Comparison of ENCODE assay signal across 7 mouse cellular contexts in genomic region chr3:79144672-79145406, GRCm38 (mm10).
DNase-seq lines count a peak whose midpoint lies in the region; ATAC-seq lines count a peak whose summit lies in the region.

No protein-coding gene starts in this region.

- no peaks in the 10 kb centered on the region for H3K9me3 ChIP-seq in forebrain, embryonic 13.5 days (replicated peaks)
- no peaks in the 10 kb centered on the region for H3K9me3 ChIP-seq in hindbrain, embryonic 16.5 days (ENCODE audit: control insufficient read depth, low read length)
- H3K9me3 ChIP-seq in midbrain, embryonic 14.5 days (ENCODE audit: control insufficient read depth, low read length) = no peaks in the 10 kb centered on the region

- H3K4me3 ChIP-seq in forebrain, embryonic 13.5 days = peak overlapping the region; percentile 40
- H3K4me3 ChIP-seq in hindbrain, embryonic 16.5 days (ENCODE audit: low read length) = peak overlapping the region; percentile 47
- peak overlapping the region; percentile 42 for H3K4me3 ChIP-seq in midbrain, embryonic 14.5 days (replicated peaks; ENCODE audit: low read depth, low read length)

- peaks cover 49% of the 10 kb centered on the region for H3K4me1 ChIP-seq in forebrain, embryonic 13.5 days
- H3K4me1 ChIP-seq in hindbrain, embryonic 16.5 days (ENCODE audit: control insufficient read depth, insufficient read depth, low read depth, low read length) = peaks cover 25% of the 10 kb centered on the region
- H3K4me1 ChIP-seq in midbrain, embryonic 14.5 days (ENCODE audit: control insufficient read depth, insufficient read depth, low read length) = peaks cover 26% of the 10 kb centered on the region

- no peaks in the 10 kb centered on the region for H3K36me3 ChIP-seq in forebrain, embryonic 13.5 days (ENCODE audit: poor library complexity, severe bottlenecking)
- no peaks in the 10 kb centered on the region for H3K36me3 ChIP-seq in hindbrain, embryonic 16.5 days (ENCODE audit: control insufficient read depth, insufficient read depth, low read length)
- no peaks in the 10 kb centered on the region for H3K36me3 ChIP-seq in midbrain, embryonic 14.5 days (ENCODE audit: control insufficient read depth, insufficient read depth, low read length)

- H3K9ac ChIP-seq in forebrain, embryonic 13.5 days = peak overlapping the region; percentile 71
- peak overlapping the region; percentile 69 for H3K9ac ChIP-seq in hindbrain, embryonic 16.5 days (ENCODE audit: low read depth, low read length)
- H3K9ac ChIP-seq in midbrain, embryonic 14.5 days (replicated peaks; ENCODE audit: low read length) = peak overlapping the region; percentile 60

- H3K27ac ChIP-seq in forebrain, embryonic 13.5 days = peak overlapping the region; percentile 91
- peak overlapping the region; percentile 92 for H3K27ac ChIP-seq in hindbrain, embryonic 16.5 days (ENCODE audit: low read depth, low read length)
- H3K27ac ChIP-seq in midbrain, embryonic 14.5 days (replicated peaks; ENCODE audit: low read depth, low read length) = peak overlapping the region; percentile 93

- DNase-seq in MN1 (ENCODE audit: low spot score) = peak; percentile 26
- peak; percentile 13 for DNase-seq in R1 (ENCODE audit: low read depth, low spot score)
- DNase-seq in midbrain, embryonic 14.5 days = peak; percentile 69
- no peak for DNase-seq in thymus, postnatal 4 days
- DNase-seq in kidney, adult 8-10 months = no peak

- 4% methylated on average over 13 of the region's 13 CpGs for WGBS in forebrain, embryonic 13.5 days
- 4% methylated on average over 13 of the region's 13 CpGs for WGBS in hindbrain, embryonic 16.5 days
- 3% methylated on average over 13 of the region's 13 CpGs for WGBS in midbrain, embryonic 14.5 days

- peak overlapping the region; percentile 63 for H3K4me2 ChIP-seq in forebrain, embryonic 13.5 days
- peak overlapping the region; percentile 48 for H3K4me2 ChIP-seq in hindbrain, embryonic 16.5 days (ENCODE audit: low read length)
- peak overlapping the region; percentile 62 for H3K4me2 ChIP-seq in midbrain, embryonic 14.5 days (ENCODE audit: low read length)

- peak; percentile 59 for ATAC-seq in forebrain, embryonic 13.5 days
- ATAC-seq in hindbrain, embryonic 16.5 days = peak; percentile 48
- peak; percentile 10; the same call in 1 of the 2 replicates for ATAC-seq in midbrain, embryonic 14.5 days (ENCODE audit: low FRiP score, low TSS enrichment)

- no peaks in the 10 kb centered on the region for H3K27me3 ChIP-seq in forebrain, embryonic 13.5 days
- no peaks in the 10 kb centered on the region for H3K27me3 ChIP-seq in hindbrain, embryonic 16.5 days (replicated peaks; ENCODE audit: control insufficient read depth, insufficient read depth, low read length)
- H3K27me3 ChIP-seq in midbrain, embryonic 14.5 days (ENCODE audit: control insufficient read depth, insufficient read depth, low read length) = no peaks in the 10 kb centered on the region

Comparison
In these comparisons a context has a peak if more than half of its experiments do, and no peak if none do; other contexts are left out.
1. DNase-seq: peak in MN1 (single experiment), R1 (single experiment) and midbrain, embryonic 14.5 days (single experiment); none in thymus, postnatal 4 days (single experiment) and kidney, adult 8-10 months (0 of 2).
2. Peak in every context shown above with its lines, with median percentiles within 50 percentile points of each other: ATAC-seq, H3K27ac ChIP-seq, H3K4me2 ChIP-seq, H3K4me3 ChIP-seq and H3K9ac ChIP-seq.